Comparison of ENCODE assay signal across 8 mouse cellular contexts in genomic region chr2:167155541-167155973, GRCm38 (mm10). TPM values are rescaled to one million over a fixed set of nuclear protein-coding genes. Genes with fewer than 3 reads are reported as not detected.
DNase-seq lines count a peak whose midpoint lies in the region; ATAC-seq and TF ChIP-seq lines count a peak whose summit lies in the region.

No protein-coding gene starts in this region.

- H3K36me3 ChIP-seq in neural tube, embryonic 12.5 days = no peaks in the 10 kb centered on the region
- no peaks in the 10 kb centered on the region for H3K36me3 ChIP-seq in stomach, postnatal 0 days (ENCODE audit: control insufficient read depth, insufficient read depth, low read length)

- no peak overlapping the region for H3K4me2 ChIP-seq in neural tube, embryonic 12.5 days (replicated peaks)
- H3K4me2 ChIP-seq in stomach, postnatal 0 days (replicated peaks; ENCODE audit: low read depth) = no peak overlapping the region

- 60% methylated on average over 4 of the region's 4 CpGs for WGBS in neural tube, embryonic 12.5 days
- 36% methylated on average over 4 of the region's 4 CpGs for WGBS in stomach, postnatal 0 days

- TF ChIP-seq EP300 in stomach, postnatal 0 days (optimal IDR thresholded peaks at IDR 0.05) = no peak

- peaks cover 14% of the 10 kb centered on the region for H3K4me1 ChIP-seq in neural tube, embryonic 12.5 days
- H3K4me1 ChIP-seq in stomach, postnatal 0 days (replicated peaks; ENCODE audit: control insufficient read depth, insufficient read depth) = 0 out of 2 replicates have a peak, but pooled peaks cover 2% of the 10 kb centered on the region

- no peaks in the 10 kb centered on the region for H3K27me3 ChIP-seq in neural tube, embryonic 12.5 days (replicated peaks)
- no peaks in the 10 kb centered on the region for H3K27me3 ChIP-seq in stomach, postnatal 0 days (ENCODE audit: control insufficient read depth, insufficient read depth, low read length)

- 0 out of 2 replicates have a peak overlapping the region, but pooled peaks have one; percentile 17 for H3K9ac ChIP-seq in neural tube, embryonic 12.5 days
- H3K9ac ChIP-seq in stomach, postnatal 0 days (ENCODE audit: low read length) = no peak overlapping the region

- intact Hi-C loops in left cerebral cortex, postnatal 25 days (cut with DNase I) = no loop called here

- 0 out of 2 replicates have a peak, but pooled peaks cover 5% of the 10 kb centered on the region for H3K9me3 ChIP-seq in neural tube, embryonic 12.5 days
- H3K9me3 ChIP-seq in stomach, postnatal 0 days (ENCODE audit: control insufficient read depth, low read length) = no peaks in the 10 kb centered on the region

- H3K4me3 ChIP-seq in neural tube, embryonic 12.5 days = no peak overlapping the region
- H3K4me3 ChIP-seq in stomach, postnatal 0 days (ENCODE audit: low read depth, low read length) = no peak overlapping the region

- peak; percentile 27 to 40 for DNase-seq in cerebellum, postnatal 10 days
- DNase-seq in neural tube, embryonic 10.5 days (ENCODE audit: extremely low spot score, low spot score) = no peak
- DNase-seq in left cerebral cortex, postnatal 25 days (ENCODE audit: low spot score in 2 of 2) = peak; percentile 61 to 92
- peak; percentile 30 for DNase-seq in stomach, postnatal 0 days (ENCODE audit: low spot score)
- no peak for DNase-seq in spleen, postnatal 36 days (ENCODE audit: low spot score in 2 of 2)
- DNase-seq in gastrocnemius, adult 8-10 months (ENCODE audit: low spot score in 2 of 2) = no peak

- no peak for TF ChIP-seq CTCF in stomach, postnatal 0 days (IDR thresholded peaks at IDR 0.05; ENCODE audit: low read depth)

- no peak for ATAC-seq in cerebellum, adult (ENCODE audit: insufficient number of reproducible peaks, low FRiP score, low TSS enrichment)
- ATAC-seq in neural tube, embryonic 12.5 days (ENCODE audit: low FRiP score, low read depth) = no peak
- peak; percentile 69 for ATAC-seq in stomach, postnatal 0 days (ENCODE audit: low FRiP score, low TSS enrichment)

- no peak overlapping the region for H3K27ac ChIP-seq in neural tube, embryonic 12.5 days
- H3K27ac ChIP-seq in stomach, postnatal 0 days (replicated peaks) = peak overlapping the region; percentile 80

RNA-seq across cellular contexts. Expression of gene Kcnb1, which starts 34.4 kb away (rescaled TPM):
- 1.2 and 1.3 TPM in 2 replicates for polyA plus RNA-seq in neural tube, embryonic 12.5 days (2016; fragmentation: Nextera tagmentation; extraction: Ambion mirVana)
- 100 to 1,000 TPM; 192 to 207 TPM for total RNA-seq in left cerebral cortex, postnatal 25 days (2021)
- 1.6 and 1.9 TPM in 2 replicates for polyA plus RNA-seq in stomach, postnatal 0 days (2015; fragmentation: Nextera tagmentation; extraction: Ambion mirVana)
- total RNA-seq in gastrocnemius, adult 8-10 months (2022) = 10 to 100 TPM; 15.8 to 28.1 (median 25.7) TPM

Comparison
In these comparisons a context has a peak if more than half of its experiments do, and no peak if none do; other contexts are left out.
1. DNase-seq: peak in cerebellum, postnatal 10 days (2 of 2), left cerebral cortex, postnatal 25 days (2 of 2) and stomach, postnatal 0 days (single experiment); none in neural tube, embryonic 10.5 days (single experiment), spleen, postnatal 36 days (0 of 2) and gastrocnemius, adult 8-10 months (0 of 2).
2. RNA of gene Kcnb1, which starts 34.4 kb away (total RNA-seq): 192 to 207 TPM in left cerebral cortex, postnatal 25 days; 15.8 to 28.1 TPM in gastrocnemius, adult 8-10 months; every median in the first group is over 4 times any median in the second.